Mouse (Mus musculus): ENCODE data around the gene Unc5cl.

Gene Unc5cl

GRCm38 (mm10) chr17:48539326-48539725 is 84.6 kb downstream of the Unc5cl start:
- no peak for DNase-seq (ENCODE audit: low read depth, low spot score)

GRCm38 (mm10) chr17:48542733-48543132 is 88.0 kb downstream of the Unc5cl start:
- no peak for DNase-seq (ENCODE audit: low read depth, low spot score)

DNA sequence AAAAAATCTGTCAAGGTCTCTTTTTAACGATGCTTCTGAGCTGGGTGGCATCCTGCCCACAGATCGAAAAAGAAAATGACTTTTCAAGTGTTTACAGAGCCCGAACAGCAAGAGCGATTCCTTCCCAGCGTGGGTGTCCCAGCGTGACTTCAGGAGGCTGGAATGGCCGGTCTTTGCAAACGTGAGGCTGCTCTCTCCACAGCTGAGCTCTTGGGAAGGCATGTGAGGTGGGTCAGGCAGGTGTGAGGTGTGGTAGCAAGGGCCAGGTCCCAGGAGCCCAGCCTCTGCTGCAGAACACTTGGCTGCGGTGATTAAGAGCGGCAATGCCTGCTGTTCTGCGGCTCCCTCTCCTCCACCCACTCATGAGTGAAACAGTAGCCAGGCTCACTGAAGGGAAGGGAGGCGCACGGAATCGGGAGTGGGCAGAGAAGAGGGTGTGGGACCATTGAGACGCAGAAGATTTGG is 88.6 kb downstream of the Unc5cl start:
- peak; percentile 24 for DNase-seq (ENCODE audit: low read depth, low spot score)

DNA sequence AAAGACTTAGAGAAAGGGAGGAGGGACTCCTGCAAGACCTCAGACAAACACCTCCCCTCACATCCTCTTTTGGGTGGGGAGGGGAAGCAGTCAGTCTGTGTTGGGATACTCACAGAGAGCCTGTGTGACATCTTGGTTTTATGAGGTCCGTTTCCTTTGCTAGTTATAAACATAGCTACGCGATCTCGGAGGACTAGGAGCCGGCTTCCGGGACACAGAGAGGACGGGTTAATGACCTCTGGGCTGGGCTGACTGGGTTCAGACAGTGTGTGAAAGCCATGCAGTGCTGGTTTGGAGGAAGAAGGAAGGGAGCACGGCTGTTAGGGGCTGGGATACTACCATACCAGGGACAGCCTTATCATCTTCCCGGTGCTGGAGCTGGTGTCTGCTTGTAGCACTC is 90.0 kb downstream of the Unc5cl start:
- no peak for DNase-seq (ENCODE audit: low read depth, low spot score)

- no peak for DNase-seq (ENCODE audit: low read depth, low spot score)
These were observed 90.7 kb downstream of the Unc5cl start for GRCm38 (mm10) chr17:48545223-48545943.

DNA sequence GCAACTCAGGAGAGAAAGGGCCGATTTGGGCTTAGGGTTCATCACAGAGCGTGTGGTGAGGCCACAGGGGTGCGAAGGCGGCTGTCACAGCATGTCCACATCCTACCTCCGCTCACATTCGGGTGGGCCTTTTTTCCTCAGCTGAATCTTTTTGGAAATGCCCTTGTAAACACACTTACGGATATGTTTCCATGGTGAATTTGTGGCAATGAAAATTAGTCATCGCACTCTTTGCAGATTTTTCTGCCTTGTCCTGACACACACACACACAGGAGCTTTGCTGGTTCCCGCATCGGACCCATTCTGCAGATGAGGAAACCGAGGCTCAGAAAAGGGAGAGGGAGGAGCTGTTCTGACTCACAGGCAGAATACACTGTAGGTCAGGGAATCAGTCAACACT is 91.3 kb downstream of the Unc5cl start:
- DNase-seq (ENCODE audit: low read depth, low spot score) = no peak

GRCm38 (mm10) chr17:48547668-48548067 is 93.0 kb downstream of the Unc5cl start:
- no peak for DNase-seq (ENCODE audit: low read depth, low spot score)

DNA sequence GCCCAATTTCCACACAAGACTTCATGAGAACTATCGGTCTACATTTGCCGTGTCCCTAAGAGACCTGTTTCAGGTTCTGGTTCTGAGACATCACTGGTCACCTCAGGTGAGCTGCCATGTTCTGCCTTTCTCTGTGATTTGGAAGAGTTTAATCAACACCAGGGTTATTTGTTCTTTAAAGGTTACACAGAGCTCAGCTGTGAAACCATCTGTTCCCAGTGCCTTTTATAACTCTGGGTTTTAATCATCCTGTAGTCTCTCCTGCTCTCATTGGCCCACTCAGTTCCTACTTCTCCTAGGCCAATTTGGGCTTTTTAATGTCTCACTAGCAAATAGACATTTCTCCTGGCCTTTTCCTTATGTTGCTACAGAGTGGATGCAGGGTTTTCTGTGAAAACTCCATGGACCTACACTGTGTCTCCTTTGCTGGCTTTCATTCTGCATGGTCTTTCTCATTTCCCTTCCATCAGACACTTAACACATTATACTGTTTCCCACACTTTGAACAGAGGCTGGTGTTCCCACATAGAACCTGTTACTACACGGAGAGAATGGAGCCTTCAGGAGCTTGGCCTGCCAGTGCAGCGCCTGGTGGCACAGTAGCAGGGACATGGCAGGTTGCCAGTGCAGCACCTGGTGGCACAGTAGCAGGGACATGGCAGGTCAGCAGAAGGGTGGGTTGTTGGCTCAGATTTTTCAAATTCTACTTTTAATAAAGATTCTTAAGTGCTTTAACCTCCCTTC is 97.3 kb downstream of the Unc5cl start:
- no peak for DNase-seq (ENCODE audit: low read depth, low spot score)

GRCm38 (mm10) chr17:48552532-48552915 is 97.8 kb downstream of the Unc5cl start:
- no peak for DNase-seq (ENCODE audit: low read depth, low spot score)

- no peak for DNase-seq (ENCODE audit: low read depth, low spot score)
These were observed 101.7 kb downstream of the Unc5cl start for GRCm38 (mm10) chr17:48556223-48556962.

DNA sequence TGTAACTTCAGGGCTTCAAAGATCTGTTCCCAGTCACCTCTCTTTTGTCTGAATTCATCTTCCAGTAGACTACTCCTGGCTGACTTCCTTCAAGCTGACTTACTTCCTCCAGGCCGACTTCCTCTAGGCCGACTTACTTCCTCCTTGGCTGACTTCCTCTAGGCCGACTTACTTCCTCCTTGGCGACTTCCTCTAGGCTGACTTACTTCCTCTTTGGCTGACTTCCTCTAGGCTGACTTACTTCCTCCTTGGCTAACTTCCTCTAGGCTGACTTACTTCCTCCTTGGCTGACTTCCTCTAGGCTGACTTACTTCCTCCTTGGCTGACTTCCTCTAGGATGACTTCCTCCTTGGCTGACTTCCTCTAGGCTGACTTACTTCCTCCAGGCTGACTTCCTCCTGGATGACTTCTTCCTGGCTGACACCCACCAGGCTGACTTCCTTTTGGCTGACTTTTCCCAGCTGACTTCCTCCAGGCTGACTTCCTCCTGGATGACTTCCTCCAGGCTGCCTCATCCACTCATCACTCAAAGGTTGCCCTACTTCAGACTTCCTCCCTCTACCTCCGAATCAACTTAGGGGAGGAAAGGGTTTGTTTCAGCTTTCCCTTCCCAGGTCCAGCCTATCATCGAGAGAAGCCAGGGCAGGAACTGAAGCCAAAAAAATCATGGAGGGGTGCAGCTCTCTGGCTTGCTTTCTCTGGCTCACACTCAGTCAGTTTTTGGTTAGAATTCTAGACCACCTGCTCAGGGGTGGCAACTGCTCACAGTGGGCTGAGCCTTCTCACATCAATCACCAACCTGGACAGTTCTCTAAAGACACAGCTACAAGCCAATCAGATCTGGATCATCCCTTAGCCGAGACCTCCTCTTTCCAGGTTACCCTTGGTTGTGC is 103.4 kb downstream of the Unc5cl start:
- DNase-seq (ENCODE audit: low read depth, low spot score) = no peak

GRCm38 (mm10) chr17:48564931-48565330 is 110.2 kb downstream of the Unc5cl start:
- DNase-seq (ENCODE audit: low read depth, low spot score) = no peak

DNA sequence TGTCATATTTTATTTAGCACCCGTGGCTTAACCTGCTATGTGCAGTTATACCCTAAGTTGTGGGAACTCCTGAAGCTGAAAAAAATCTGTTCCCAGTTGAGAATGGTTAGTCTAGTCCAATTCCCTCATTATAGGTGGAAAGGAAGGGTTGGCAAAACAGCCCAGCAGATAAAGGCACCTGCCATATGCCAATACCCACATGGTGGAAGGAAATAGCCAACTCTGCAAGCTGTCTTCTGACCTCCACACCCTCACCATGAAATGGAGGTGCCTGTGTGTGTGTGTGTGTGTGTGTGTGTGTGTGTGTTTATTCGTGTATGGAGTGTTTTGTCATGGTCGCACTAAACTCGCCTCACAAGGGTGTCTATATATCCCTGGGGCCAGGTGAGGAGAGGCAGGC is 115.0 kb downstream of the Unc5cl start:
- no peak for DNase-seq (ENCODE audit: low read depth, low spot score)

DNA sequence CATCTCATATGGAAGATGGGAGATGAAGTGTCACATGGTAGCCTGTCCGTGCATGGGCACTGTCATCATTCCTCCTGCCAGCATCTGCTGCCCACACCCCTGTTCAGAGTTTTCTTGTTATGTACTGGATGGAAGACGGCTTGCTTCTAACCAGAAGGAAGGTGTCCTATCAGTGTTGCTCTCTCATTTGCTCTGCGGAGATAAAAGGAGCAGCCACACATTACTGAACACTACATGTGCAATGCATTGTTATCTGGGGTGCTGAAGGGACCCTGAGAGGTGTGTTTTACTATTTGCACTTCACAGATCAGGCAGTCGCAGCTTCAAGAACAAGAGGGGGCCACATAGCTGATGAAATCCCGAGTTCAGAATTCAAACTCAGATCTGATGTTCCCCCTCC is 126.5 kb downstream of the Unc5cl start:
- no peak for DNase-seq (ENCODE audit: low read depth, low spot score)

DNA sequence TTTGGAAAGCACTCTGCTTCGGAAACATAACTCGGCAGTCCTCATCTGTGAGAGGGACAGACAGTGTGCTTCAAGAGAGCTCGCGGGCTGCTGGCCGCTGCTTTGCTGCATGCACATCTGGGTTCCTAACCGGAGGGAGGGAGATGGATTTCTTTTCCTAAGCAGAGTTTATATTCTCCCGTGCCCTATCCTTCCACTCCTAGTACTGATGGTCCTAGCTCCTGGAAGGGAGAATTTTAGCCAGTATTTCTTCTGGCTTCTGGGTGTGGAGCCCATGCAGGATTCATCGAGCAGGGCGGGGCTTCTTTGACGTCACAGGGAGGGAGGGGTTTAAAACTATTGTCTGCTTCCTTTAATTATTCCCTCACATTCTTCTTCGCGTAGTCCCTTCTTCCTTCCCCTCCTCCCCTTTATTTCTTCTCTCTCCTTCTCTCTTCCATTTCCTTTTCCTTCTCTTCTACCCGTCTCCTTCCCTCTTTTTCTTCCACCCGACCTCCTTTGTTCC is 127.8 kb downstream of the Unc5cl start:
- DNase-seq (ENCODE audit: low read depth, low spot score) = no peak

GRCm38 (mm10) chr17:48583401-48583800 is 128.7 kb downstream of the Unc5cl start:
- no peak for DNase-seq (ENCODE audit: low read depth, low spot score)

- peak; percentile 32 for DNase-seq (ENCODE audit: low read depth, low spot score)
These were observed 131.2 kb downstream of the Unc5cl start for GRCm38 (mm10) chr17:48585902-48586359.

DNA sequence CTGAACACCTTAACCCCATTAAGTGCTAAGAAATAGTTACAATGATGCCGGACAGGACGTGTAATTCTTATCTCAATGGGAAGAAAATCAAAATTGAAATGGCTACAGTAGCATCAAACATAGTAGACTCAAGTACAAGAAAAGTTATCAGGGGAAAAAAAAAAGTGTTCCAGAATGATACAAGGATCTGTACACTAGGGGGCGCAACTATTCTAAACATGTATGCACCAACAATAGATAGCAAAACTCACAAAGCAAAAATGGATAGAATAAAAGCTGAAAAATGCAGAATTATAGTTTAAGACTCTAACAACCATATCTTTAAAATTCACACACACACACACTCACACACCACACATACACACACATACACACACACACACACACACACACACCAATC is 134.0 kb downstream of the Unc5cl start:
- DNase-seq (ENCODE audit: low read depth, low spot score) = no peak
